Mouse (Mus musculus) cerebellum, postnatal 36 days (tissue): ENCODE results near the gene Vdac1.

Experiments used
- DNase-seq, 2 experiments: peaks; one replicate each; pipeline ENCODE4 v3.0.0; 2021 to 2022; ENCODE audit warnings: mixed read lengths in 2 of 2

The Vdac1 gene

GRCm38 (mm10) chr11:52429440-52429839 lies 68.8 kb downstream of the Vdac1 start:
- DNase-seq, result no peak

- no peak for DNase-seq
Observed at GRCm38 (mm10) chr11:52431594-52431993, 70.9 kb downstream of the Vdac1 start.

GRCm38 (mm10) chr11:52432148-52432547 lies 71.5 kb downstream of the Vdac1 start:
- DNase-seq, result no peak

GRCm38 (mm10) chr11:52433076-52433796 lies 72.6 kb downstream of the Vdac1 start:
- no peak for DNase-seq

- no peak for DNase-seq
Observed at GRCm38 (mm10) chr11:52433797-52434195, 73.1 kb downstream of the Vdac1 start.

GRCm38 (mm10) chr11:52435466-52435865 lies 74.8 kb downstream of the Vdac1 start:
- no peak for DNase-seq

GRCm38 (mm10) chr11:52437123-52437522 lies 76.5 kb downstream of the Vdac1 start:
- DNase-seq, result no peak
